Mouse (Mus musculus) left cerebral cortex, adult 9 months (tissue): ENCODE measurements around the gene Nav3.
"Not testable (repeated sequence)": the region's sequence is repeated elsewhere in the genome, so short reads cannot be mapped to it uniquely, and the experiment has no call there.

Experiments used
- DNase-seq, 2 experiments: peaks; one replicate each; pipeline ENCODE4 v3.0.0; 2022; ENCODE audit warnings: low spot score in 2 of 2

Gene Nav3

DNA sequence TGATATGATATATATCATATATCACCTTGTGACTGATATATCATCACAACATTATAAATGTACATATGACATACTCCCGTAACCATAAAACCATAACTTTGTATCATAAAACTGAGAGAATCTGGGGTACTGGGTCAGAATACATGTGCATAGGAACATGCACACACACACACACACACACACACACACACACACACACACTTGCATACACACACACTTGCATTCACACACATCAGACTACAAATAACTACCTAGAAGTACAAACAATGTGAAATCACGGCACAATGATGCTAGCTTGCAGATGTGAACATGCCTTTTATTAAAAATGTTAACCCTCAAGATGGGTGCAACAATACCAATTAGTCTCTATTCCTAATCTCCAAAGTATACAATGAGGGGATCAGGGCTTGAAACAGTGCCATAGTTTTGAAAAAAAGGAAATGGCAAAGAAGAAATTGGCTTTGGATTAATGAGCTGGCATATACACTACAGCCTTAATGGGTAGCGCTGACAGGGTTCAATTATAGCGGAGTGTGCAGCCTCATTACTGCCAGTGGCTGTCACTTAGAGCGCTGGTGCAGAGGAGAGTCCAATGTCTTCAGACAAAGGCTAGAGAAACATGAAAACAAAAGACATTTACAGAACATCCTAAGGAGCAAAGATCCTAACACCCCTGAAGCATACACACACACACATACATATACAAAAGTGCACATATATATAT is 72.3 kb downstream of the Nav3 start:
- DNase-seq, result not testable (repeated sequence)

GRCm38 (mm10) chr10:110380792-110381191 is 75.2 kb downstream of the Nav3 start:
- no peak for DNase-seq

- DNase-seq, result no peak
Measured at GRCm38 (mm10) chr10:110372724-110373455, 83.1 kb downstream of the Nav3 start.

DNA sequence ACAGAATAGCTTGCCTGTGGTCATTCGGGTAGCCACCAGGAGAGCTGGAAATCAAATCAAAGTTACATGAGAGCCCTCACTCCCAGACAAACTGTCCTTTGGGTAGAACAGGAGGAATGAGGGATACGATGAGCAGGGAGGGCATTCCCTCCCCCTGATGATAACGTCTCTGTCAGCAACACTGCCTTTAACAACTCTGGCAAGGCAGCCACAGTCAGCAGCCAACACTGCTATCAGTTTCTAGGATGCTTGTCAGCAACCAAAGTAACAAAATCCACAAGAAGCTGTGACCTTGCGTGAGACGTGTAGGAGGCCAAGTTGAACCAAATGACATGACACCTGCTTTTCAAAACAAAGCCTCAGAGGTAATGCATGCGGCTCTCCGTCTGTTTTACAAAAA is 103.9 kb downstream of the Nav3 start:
- no peak for DNase-seq

GRCm38 (mm10) chr10:110330030-110330429 is 126.0 kb downstream of the Nav3 start:
- DNase-seq, result no peak

DNA sequence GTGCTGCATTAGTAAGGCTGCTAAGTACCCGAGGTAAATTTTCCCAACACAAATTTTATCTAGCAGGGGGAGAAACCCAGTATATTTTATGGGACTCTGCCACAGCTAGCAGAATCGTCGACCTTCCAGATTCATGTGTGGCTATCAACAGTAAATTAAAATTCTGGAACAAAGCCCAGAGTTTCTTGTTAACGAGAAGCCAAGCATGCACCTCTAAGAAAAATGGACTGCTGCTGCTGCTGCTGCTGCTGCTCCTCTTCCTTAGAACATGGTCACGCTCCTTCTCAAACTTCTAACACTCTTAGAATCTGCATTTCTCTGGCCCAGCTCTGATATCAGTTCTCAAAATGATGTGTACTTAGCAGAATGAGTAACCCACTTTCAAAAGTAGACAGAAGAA is 126.4 kb downstream of the Nav3 start:
- no peak for DNase-seq

GRCm38 (mm10) chr10:110322082-110322632 is 133.8 kb downstream of the Nav3 start:
- no peak for DNase-seq

- DNase-seq, result no peak
Measured at GRCm38 (mm10) chr10:110317275-110317674, 138.7 kb downstream of the Nav3 start.

- no peak for DNase-seq
Measured at GRCm38 (mm10) chr10:110314525-110314924, 141.5 kb downstream of the Nav3 start.

DNA sequence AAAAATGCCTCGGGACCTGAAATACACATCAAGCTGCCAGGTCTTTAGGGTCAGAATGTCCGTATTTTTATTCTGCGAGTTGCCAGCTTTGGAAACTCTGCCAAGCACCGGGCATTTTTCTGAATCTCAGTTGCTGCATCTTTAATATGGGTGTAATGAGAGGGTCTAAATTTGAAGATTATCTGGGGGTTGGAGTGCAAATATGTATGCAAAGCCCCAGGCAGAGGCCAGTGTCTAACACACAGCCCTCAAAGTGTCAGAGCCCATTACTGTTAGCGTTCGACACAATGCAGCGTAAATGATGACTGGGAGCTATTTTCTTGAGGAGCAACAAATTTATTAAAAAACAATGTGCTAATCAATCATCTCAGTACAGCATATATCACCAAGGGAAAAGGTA is 142.0 kb downstream of the Nav3 start:
- DNase-seq, result no peak

- peak in 1 of 2 experiments; percentile 20 for DNase-seq
Measured at GRCm38 (mm10) chr10:110309511-110309910, 146.5 kb downstream of the Nav3 start.

DNA sequence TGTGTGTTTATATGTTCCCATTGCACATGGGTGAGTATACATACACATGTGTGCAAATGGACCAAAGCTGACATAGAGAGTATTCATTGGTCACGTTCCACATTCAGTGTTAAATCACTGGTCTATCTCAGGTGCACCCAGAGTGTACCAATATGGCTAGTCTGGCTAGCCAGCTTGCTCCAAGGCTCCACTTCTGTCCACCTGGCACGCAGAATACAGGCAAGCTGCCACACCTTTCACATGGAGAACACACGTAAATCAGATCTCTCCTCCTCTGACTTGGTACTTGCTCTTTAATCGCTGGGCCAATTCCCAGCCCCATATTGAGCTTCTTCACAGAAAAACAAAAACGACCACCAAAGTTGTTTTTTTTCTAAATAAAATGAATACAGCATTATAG is 150.4 kb downstream of the Nav3 start:
- no peak for DNase-seq

DNA sequence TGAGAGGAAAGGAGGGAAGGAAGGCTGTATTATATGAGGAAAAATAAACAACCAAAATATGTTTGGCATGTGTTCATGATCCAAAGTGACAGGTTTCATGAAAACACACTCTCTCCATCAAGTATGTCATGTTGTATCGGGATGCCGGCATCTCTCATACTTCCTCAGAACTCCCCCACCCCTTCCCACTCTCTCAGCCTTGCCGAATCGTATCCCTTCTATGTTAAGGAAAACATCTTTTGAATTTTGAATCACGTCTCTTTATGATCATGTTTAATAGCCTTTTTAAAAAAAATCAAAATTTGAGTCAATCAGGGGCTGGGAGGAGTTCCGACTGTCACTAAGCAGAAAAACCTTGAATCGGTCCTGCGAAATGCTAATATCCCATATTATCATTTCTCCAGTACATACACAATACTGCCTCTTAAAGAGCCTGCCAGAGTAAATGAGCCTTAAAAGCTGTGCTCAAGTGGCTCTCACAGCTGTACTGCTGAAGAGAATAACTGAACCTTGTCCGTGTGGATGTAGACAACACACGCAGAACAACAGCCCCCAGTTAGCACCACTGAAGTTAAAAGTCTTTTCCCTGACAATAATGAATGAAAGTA is 165.9 kb downstream of the Nav3 start:
- DNase-seq, result no peak

DNA sequence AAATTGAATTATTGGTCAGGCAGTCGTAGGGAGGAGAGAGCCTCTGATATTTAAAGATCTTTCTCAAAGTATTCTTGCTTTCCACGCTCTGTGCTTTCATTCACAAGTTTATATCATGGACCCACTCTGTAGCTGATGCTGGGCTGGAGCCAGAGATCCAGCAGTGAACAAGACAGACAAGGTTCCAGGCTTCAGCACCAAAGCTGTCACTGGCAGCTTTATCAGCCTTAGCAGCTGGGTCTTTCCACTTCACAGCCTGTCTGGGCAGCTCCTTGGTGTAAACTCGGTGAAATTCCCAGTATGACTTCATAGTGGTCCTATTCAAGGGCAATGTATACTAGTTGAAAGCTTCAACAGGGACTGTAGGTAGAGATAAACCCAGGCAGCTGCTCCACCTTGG is 172.1 kb downstream of the Nav3 start:
- no peak for DNase-seq

DNA sequence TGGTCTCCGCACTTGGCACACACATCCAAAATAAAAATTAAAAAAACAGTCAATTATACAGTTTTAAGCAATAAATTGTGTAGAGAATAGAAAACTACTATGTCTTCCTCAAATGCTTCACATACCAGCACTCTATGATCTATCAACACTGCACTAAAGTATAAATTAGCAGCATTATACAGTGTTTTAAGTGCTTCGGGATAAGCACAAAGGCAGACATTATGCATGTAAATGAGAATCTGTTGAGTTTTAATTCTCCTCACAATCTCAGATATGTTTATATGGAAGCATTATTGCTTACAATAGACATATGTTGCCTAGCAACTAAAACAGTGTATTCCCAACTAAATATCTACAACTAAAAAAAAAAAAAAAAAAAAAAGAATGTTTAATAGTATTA is 183.2 kb downstream of the Nav3 start:
- DNase-seq, result no peak

DNA sequence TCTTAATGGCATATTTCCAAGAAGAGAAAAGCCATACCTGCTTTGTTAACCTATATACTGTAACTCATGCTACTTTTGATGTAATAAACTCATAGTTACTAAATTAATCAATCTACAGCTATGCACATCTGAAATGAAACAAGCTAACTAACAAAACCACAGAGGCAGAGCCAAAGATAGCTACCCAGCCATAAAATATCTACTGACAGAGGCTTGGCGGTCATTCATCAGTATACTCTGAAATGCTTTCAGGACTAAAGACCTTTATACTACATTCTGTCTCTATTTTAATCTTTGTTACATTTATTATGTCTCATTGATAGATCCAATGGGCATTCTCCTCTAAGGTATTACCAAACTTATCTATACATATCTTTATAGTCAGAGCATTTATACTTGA is 185.4 kb downstream of the Nav3 start:
- DNase-seq, result no peak

- DNase-seq, result no peak
Measured at GRCm38 (mm10) chr10:110242128-110242561, 213.9 kb downstream of the Nav3 start.

DNA sequence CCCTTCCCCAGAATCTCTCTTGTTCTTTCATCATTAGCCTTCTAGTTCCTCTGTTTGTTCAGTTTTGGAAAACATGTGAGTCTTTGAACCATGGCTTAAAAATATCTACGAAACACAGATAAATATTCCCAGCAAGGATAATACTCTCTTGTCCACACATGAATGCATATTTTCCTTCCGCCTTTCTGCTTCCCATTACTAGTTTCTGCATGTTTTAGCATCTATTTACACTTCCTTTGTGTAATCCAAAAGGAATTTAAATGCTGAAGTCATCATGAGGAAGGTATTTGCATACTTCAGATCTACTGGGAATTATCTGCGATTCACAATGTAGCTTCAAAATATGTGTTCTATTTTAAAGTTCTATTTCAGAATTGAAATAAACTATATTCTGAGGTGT is 215.3 kb downstream of the Nav3 start:
- DNase-seq, result no peak

- DNase-seq, result peak in 1 of 2 experiments; percentile 17
Measured at GRCm38 (mm10) chr10:110233307-110233930, 222.6 kb downstream of the Nav3 start.

GRCm38 (mm10) chr10:110206411-110206810 is 249.6 kb downstream of the Nav3 start:
- no peak for DNase-seq

GRCm38 (mm10) chr10:110204121-110204697 is 251.8 kb downstream of the Nav3 start:
- DNase-seq, result no peak

- DNase-seq, result no peak
Measured at GRCm38 (mm10) chr10:110192881-110193280, 263.1 kb downstream of the Nav3 start.
